Mouse (Mus musculus) inflammation-experienced regulatory T-cells, adult 6 months (primary cell): ENCODE data around the gene Cc2d2a. TPM values are rescaled to one million over a fixed set of nuclear protein-coding genes. Genes with fewer than 3 reads are reported as not detected.

Source experiments
- ATAC-seq: one replicate; pipeline ENCODE4 v1.8.0; 2017
- polyA plus RNA-seq, 3 experiments: library from polyadenylated mRNA; unstranded; fragments of 100-300 nt; shearing (Covaris generic); gene quantifications; one replicate each; pipeline ENCODE4 v1.2.1; 2017

The Cc2d2a gene
- polyA plus RNA-seq: 1 to 10 TPM in 2 of 3 experiments, under 1 TPM in 1; 0.62 to 2.2 (median 2.2) TPM

DNA sequence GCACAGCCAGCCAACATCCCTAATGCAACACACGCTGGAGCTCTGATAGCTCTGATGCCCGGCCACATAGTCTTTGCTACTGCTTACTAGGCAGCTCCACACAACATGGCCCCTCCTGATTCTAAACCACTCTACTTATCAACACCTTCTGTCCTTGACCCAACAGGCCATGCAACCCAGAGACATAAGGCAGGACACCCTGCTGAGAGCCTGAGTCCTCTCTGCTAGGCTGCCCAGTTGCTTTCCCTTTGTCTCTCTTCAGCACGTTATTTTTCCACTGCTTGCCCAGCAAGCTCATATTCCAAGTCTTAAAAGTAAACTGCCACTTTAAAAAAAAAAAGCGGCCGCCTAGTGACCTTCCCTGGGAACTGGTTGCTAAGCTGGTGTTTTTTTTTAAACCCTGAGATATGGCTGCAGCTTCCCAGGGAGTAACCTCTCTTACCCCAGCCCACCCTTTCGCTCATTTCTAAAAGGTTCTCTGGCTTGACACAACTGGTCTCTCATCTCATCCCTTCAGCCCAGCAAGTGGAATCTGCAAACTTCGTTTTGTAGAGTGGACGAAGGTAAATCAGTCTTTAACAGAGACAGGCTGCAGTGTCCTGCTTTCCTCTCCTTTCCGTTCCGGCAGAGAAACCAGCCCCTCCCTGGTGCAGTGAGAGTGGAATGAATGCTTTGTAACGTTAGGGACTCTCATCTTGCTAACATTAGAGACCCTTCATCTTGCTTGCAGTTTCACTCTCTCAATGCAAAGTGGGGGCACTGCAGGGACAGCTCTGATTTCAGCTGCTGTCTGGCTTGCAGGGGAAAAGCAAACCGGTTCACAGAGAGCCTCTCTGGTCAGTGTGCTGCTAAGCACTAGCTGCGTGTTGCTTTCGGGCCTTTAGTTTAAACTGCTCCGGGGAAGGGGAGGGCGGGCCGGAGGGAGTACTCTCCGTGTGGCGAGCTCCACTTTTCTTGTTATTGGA is at the start of gene Cc2d2a:
TSS of gene Cc2d2a (plus strand) at position 350 of the 965 bp plus-strand sequence.
- ATAC-seq: no peak

DNA sequence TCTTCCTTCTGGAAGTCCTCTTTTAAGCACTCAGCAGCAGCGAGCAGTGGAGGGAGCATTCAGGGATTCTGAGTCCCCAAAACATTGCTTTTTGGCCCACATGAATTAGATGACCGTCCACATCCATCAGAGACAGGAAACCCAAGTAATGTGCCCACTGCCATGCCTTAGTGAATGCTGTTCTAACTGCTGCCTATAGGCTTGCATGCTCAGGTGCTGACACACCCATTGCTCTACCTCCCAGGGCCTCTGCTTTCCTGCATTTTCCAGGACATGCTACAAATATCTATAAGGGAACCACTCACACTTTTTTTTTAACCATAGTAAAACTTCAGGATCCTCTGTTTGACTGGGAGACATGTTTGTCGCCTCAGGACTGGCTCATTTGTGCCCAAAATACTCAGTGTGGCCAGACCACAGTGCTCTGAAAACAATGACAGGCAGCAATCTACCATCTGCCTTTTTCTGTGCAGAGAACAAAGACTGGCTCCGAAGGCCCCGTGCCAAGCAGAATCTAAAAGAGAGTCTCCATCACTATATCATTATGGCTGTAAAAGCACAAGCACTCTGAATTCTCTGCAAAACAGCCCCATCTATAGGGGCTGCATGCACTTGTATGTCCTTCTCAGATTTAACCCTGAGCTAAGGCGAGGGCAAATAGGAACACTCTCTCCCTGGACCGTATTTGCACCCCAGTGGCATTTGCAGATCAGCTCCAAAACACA is 40.4 kb upstream of the Cc2d2a start:
- ATAC-seq: no peak

DNA sequence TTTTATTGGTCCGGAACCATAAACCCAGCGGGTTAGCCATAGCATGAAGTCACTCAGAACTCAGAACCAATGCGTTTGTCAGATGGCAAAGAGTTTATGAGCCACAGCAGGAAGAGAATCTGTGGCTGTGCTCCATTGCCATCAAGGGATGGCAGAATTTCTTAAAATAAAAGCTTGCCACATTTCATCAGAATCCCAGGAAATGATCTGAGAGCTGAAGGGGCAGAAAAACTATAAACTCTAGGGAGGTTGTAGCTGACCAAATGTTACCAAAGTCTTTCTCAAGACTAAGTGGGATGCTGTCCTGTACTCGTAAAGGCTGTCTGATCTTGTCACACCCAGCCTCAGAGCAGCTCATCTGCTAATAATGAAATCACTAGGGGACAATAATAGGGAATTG is 36.7 kb upstream of the Cc2d2a start:
- no peak for ATAC-seq

DNA sequence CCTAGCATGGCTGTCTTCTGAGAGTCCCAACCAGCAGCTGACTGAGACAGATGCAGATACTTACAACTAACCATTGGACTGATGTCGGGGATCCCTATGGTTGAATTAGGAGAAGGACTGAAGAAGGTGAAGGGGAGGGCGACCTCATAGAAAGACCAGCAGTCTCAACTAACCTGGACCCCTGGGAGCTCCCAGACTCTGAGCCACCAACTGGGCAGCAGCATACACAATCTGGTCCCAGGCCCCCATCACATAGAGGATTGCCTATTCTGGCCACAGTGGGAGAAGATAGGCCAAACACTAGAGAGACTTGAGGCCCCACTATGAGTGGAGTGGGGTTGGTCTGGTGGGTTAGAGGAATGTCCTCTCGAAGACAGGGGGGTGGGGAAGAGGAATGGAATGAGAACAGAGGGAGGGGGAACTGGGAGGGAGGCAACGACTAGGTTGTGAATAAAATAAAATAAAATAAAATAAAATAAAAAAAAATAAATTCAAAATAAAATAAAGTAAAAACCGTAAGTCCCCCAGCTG is 28.0 kb upstream of the Cc2d2a start:
- no peak for ATAC-seq

DNA sequence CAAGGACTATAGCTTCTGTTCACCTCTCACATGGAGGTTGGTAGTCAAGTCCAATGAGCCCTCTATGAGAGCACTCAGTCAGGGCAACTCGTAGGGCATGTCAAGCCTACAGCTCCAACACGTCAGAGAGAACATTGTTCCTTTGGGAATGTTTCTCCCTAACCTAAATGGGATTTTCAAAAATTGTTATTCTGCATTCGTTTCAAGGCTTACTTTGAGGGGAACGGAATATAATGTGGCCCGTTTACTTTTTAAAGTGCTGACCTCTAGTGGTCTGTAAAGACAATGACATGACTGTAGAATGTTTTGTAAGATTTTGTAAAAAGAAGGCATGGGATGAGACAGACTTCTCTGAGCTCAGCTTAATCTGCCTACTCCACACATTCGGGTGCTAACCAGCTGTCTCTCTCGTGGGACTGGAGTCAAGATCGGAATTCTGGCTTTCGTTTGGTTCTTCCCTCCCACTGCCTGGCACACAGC is 27.5 kb upstream of the Cc2d2a start:
- ATAC-seq: no peak

DNA sequence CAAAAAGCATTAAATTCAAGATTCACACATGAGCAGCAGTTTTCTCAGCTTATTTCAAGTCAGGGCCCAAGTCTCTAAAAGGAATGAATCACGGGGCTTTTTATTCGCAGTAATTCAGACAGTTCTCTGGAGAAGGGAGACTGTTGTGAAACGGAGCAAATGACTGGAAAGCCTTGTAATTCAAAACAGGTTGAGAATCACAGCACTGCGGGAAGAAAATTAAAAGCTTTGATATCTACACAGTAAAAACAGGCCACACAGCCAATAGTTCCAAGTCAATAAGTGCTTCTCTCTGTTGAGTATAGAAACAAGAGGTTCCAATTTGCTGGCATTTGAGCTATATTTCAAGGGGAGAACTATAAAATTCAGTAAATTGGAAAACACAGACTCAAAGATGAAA is 17.1 kb upstream of the Cc2d2a start:
- no peak for ATAC-seq

DNA sequence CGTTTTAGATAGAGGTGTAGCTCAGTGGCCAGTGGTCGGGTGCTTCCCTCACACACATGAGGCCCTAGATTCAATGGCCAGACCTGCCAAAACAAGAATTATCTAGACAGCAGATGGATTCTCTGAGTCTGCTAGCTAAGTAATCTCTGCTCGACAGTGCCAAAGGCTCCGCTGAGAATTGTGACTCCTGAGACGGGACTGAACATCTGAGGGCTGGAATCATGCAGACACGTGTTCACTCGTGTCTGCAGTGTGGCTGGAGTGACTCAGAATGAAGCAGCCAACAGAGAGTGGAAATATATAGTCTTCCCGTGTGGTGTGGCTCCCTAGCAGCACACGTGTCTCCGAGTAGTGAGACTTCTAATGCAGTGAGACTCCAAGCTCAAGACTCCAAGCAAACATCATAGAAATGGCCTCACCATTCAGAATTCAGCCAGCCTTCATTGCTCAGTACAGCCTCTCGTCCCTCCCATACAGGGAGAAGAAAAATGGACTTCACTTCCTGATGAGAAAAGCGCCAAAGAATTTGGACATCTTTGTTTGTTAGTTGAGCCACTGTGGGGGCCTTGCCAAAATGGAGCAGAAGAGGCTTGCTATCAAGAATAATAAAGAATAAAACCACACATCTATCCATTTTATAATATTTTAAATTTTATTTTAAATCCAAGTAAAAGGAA is 14.9 kb upstream of the Cc2d2a start:
- no peak for ATAC-seq

DNA sequence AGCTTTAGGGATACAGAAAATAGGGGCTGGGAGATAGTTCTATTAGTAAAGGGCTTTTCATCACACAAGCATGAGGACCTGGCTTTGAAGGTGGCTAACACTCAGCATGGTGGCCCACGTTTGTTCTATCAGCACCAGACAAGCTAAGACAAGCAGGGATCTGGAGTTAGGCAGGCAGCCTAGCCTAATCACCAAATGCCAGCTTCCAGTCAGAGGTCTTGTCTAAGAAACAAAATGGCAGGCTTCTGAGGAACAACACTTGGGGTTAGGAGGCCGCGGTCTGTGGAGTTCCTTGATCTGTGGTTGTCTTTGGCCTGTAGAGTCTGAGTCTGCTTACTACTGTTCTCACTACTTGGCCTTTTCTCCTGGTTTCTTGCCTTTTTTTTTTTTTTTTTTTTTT is 648 bp upstream of the Cc2d2a start:
- ATAC-seq: no peak

DNA sequence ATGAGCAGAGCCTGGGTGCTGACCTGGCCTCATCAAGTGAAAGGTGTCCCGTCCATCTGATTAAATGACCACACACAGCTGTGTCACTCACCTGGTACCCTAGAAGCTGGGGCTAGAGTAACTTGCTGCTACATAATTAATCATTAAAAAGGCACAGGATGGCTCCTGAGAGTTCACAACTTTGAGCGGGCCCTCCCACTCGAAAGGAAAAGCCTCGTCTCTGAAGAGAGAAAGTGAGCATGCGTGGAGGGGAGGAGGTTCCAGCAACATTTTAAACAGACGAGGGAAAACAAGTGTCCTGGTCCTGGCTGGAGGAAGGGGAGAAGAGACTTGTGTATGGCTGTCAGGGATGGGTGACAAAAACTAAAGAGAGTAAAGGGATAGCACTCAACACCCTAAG is 1.4 kb downstream of the Cc2d2a start:
- ATAC-seq: no peak

DNA sequence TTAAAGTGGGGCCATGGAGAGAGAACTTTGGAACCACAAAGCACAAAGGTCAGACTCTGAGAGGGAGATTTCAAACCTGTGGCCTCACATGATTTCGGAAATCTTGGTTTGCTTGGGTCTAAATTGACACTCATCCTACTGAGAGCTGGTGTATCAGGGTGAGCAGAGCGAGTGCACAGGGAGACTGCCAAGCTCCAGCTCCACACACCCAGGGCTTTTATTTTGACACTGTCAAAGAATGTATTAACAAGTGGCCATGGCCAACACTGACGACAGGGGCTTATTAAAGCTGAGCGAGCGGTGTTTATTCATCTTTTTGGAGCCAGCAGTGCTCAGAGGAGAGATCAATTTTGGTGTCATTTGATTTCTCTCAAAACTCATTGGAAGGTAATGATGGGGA is 3.0 kb downstream of the Cc2d2a start:
- no peak for ATAC-seq

DNA sequence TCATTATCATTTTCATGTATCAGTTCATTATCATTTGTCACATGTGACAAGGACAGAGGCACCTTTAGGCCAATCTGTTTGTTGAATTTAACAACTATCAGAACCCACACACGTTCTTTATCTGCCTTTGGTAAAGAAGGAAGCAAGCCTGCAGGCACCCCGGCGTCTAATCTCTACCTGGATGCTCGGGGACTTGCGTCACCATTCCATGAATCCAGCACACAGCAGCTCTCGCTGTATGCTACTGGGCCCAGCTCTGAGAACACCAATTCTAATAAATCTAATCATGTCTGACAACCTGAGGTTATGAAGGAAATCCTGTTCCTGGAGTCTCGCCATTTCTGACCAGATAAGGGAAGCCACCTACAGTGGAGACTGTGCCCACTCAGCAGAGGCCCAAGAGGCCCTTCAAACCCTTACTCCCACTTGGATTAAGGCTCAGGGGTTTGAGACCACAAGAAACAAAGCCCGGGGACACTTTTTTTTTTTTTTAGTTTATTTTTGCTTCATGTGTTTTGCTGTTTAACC is 7.0 kb downstream of the Cc2d2a start:
- no peak for ATAC-seq

DNA sequence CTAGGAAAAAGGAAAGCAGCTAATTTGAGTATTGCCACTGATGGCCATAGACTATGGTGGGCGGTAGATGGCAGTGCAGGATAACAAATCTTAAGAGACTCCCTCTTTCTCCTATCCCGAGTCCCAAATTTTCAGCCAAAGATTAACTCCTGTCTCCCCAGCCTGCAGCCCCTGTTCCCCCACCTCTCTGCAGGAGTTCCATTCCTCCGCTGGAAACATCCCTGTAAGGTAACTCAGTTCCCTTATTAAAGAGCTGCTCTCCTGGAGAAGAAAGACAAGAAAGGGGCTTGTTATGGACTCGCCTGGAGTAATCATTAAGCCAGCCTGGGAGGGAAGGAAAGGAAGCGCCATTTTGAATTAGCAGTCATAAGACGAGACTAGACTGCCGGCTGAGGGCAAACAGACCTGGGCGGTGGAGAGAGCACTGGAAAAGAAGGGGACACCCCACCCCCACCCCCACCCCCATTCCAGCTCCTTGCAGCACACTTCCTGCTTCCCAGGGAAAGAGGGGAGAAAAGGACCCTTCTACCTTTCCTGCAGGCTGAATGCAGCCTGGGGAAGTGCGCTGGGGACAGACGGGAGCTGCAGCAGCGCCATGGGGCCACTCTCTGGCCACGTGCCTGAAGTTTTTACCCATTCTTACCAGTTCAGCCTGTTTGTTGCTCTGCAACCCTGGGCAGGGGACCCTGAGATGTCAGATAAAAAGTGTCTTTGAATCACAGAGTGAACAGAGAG is 10.2 kb downstream of the Cc2d2a start:
- peak; percentile 56 for ATAC-seq

DNA sequence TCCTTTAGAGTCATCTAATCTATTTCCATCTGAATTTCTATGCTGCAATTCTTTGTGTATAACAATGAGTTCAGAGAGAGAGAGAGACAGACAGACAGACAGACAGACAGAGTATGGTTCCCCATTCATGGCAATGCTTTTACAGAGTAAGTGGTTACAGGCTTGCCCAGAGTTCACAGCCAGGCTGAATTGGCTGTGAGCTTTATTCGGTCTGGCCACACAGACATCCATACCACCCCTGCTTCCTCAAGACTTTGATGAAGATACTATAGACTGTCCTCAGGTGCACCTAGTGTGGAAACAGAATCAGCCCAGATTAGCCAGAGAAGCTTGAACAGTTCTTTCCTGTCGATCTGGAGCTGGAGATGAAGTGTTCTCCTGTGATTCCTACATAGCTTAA is 10.9 kb downstream of the Cc2d2a start:
- ATAC-seq: no peak

DNA sequence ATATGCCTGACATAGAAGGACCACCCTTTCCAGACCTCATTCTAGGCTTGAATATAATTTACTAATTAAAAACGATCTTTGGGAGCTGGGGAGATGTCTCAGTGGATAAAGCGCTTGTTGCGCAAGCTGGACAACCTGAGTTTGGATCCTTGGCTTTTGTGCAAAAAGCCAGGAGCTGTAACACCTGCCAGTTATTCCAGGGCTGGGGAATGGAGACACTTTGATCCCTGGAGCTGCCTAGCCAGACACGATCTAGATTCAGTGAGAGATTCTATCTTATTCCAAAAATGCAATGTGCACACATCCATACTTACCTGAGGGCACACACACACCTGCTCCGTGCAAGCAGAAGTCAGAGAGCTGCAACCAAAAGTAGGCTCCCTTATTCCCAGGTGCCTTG is 23.3 kb downstream of the Cc2d2a start:
- no peak for ATAC-seq

DNA sequence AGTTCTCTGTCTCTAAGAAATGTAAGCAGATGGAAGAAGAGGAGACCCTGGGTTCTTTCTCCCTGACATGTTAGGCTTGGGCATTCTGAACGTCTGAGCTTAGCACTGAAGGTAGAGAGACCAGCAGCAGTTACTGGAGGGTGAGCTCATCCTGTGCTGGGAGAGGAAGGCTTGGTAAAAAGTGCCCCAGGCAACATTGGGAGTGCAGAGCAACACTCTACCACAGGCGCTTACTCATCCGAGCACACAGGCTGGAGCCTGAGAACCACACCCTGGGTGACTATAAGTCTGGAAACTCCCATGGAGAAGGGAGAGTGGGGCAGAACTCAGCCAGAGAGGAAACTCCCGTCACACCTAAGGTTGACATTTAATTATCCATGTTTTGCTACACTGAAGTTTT is 30.3 kb downstream of the Cc2d2a start:
- no peak for ATAC-seq

DNA sequence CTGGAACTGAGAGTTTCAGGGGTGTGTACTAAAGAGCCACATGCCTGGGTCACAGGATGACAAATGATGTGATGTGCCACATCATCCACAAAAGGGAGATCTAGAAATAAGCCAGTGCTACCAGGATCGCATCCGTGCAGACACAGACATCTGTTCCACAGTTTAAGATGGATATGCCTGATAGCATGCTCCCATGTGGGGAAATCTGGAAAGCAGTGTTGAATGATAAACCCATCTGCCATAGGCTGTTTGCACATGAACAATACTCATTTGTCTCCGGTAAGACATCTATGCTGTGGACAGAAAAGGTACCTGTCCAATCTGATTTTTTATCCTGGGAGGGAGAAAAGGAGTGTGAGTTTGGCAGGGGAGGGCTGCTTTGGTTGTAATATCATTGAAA is 35.0 kb downstream of the Cc2d2a start:
- no peak for ATAC-seq

DNA sequence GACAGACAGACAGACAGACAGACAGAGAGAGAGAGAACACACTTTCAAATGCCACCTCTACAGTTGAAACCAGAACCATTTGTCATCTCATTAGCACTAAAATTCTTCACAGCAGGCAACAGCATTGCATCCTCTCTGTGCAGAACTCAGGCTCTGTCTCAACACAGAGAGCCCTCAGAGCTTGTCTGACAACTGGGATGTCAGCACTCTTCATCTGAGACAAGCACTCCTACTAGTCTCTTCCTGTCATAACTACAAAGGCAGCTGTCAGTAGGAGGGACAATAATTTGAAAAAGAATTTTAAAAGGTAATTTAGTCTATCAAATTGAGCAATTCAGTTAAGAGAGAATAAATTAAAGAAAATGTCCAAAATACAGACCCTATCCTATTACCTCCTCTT is 37.1 kb downstream of the Cc2d2a start:
- ATAC-seq: no peak

DNA sequence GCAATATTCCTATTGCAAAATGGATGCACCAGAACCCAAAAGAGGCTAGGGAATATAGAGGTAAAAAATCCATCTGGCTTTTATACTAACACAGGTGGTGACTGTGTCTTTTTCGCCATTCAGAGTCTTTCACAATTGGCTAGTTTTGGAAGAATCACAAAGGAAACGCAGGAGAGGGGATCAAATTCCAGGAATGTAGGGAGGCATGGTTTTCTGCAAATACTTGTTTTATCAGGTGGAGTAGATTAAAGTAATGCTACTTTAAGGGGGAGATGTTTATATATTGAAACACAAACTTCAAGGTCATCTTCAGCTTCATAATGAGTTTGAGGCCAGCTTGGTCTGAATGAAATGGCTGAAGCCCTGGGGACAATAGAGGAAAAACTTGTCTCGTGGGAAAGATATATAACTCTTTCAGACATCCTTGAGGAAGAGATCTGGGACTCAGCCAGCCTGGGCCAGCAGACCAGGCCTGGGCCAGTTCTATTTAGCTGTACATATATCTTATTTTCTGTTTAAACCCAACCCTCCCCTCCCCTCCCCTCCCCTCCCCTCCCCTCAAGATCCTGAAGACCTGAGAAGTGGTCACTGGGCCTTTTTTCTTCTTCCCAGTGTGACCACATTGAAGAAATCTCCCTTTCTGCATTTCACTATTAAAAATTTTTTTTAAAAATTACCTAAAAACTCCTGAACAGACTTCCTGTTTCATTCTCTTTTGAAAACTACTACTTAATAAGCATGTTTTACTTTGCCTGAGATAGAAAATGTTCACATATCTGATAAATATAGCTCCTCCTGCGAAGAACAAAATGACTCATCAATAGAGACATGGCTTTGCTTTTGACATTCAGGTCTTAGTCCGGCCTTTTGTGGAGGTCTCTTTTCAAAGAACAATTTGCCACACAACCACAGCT is 59.6 kb downstream of the Cc2d2a start:
- peak; percentile 56 for ATAC-seq

DNA sequence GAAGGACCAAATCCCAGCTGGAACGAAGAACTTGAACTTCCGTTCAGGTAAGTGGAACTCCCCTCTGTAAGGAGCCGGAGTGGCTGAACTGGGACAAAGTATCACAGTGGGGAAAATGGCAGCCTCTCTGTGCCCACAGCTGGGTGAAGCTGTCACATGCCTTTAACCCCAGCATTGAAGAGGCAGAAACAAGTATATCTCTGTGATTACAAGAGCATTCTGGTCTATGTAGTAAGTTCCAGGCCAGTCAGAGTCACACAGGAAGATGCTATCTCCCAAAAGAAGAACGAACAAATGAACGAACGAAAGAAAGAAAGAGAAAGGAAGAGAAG is 60.3 kb downstream of the Cc2d2a start:
- peak; percentile 59 for ATAC-seq

DNA sequence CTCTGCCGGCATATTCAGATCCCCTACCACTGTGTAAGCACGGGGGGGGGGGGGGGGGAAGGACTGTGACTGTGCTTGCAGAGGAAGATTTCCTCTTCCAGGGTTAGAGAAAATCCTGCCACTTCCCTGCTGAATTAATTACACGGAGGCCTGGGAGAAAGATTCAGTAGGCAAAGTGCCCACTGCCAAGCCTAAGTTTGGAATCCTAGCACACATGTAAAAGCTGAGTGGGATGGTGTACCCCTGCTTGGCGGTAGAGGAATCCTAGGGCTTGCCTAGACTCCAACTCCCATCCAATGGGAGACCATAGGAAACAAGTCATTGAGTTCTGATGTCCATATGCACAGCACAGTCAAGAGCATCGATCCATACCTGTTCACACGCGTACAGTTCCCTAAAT is 61.7 kb downstream of the Cc2d2a start:
- ATAC-seq: no peak
